Mouse (Mus musculus) spleen, adult 2 months (tissue): ENCODE results near the gene Aqp6.

Experiments used
- CTCF ChIP-seq: fragments of 200-500 bp; IDR thresholded peaks from 2 replicates; pipeline ENCODE4 v1.5.1; 2011; ENCODE audit warnings: mild to moderate bottlenecking, inconsistent platforms; ENCODE audit not compliant: insufficient read depth, insufficient read length, insufficient replicate concordance; ENCODE audit errors: extremely low read depth
- POLR2A ChIP-seq: fragments of 200-500 bp; IDR thresholded peaks from 2 replicates; pipeline ENCODE4 v1.6.1; 2011; ENCODE audit warnings: low read depth, low read length, inconsistent platforms

GRCm38 (mm10) chr15:99583463-99584344 lies 17.5 kb upstream of the Aqp6 start:
- TF ChIP-seq POLR2A: no peak
- no peak for TF ChIP-seq CTCF
